Mouse (Mus musculus) forebrain, embryonic 15.5 days (tissue): ENCODE data around the gene Fndc5. TPM values are rescaled to one million over a fixed set of nuclear protein-coding genes. Genes with fewer than 3 reads are reported as not detected.

Experiments used
- ATAC-seq: fragments of 200-750 bp; cut with Nextera tagmentation; replicated peaks from 2 replicates; pipeline ENCODE4 v1.8.0; 2017; ENCODE audit warnings: mild to moderate bottlenecking, moderate TSS enrichment, moderate library complexity
- H3K27ac ChIP-seq: fragments of 300-500 bp; sonication (generic); replicated peaks from 2 replicates; pipeline ENCODE4 v1.5.1; 2015; ENCODE audit warnings: mild to moderate bottlenecking, inconsistent platforms
- H3K27me3 ChIP-seq: fragments of 300-500 bp; sonication (generic); 2 replicates; pipeline ENCODE4 v1.6.1; 2015; ENCODE audit warnings: inconsistent platforms
- H3K36me3 ChIP-seq: fragments of 300-500 bp; sonication (generic); 2 replicates; pipeline ENCODE4 v1.6.1; 2015; ENCODE audit warnings: mild to moderate bottlenecking, inconsistent platforms
- H3K4me1 ChIP-seq: fragments of 300-500 bp; sonication (generic); 2 replicates; pipeline ENCODE4 v1.6.1; 2015; ENCODE audit warnings: inconsistent platforms
- H3K4me2 ChIP-seq: fragments of 300-500 bp; sonication (generic); replicated peaks from 2 replicates; pipeline ENCODE4 v1.6.1; 2015; ENCODE audit warnings: mild to moderate bottlenecking, inconsistent platforms
- H3K4me3 ChIP-seq: fragments of 300-500 bp; sonication (generic); 2 replicates; pipeline ENCODE4 v1.5.1; 2015; ENCODE audit warnings: mild to moderate bottlenecking, inconsistent platforms
- H3K9ac ChIP-seq: fragments of 300-500 bp; sonication (generic); replicated peaks from 2 replicates; pipeline ENCODE4 v1.6.1; 2015; ENCODE audit warnings: mild to moderate bottlenecking, inconsistent platforms
- H3K9me3 ChIP-seq: fragments of 300-500 bp; sonication (generic); 2 replicates; pipeline ENCODE4 v1.6.1; 2016; ENCODE audit warnings: inconsistent platforms
- WGBS: fragments of 180-500 bp; shearing (Covaris S2); methylation state at CpG from one replicate; pipeline ENCODE4 v1.1.7; 2015; ENCODE audit warnings: mixed read lengths; 5-methylcytosine and 5-hydroxymethylcytosine counted together
- polyA plus RNA-seq: library from polyadenylated mRNA; unstranded; fragments of >200 nt; fragmentation: Nextera tagmentation; extraction: Ambion mirVana; gene quantifications from 2 replicates; pipeline ENCODE4 v1.2.1, GENCODE M21; 2015

Gene Fndc5
- polyA plus RNA-seq, 1 experiment from 2014 or later = 2.6 TPM

- ATAC-seq = no peak
- Histone ChIP-seq H3K4me2 (no peak overlapping the region), H3K27ac (peak overlapping the region; percentile 42), H3K4me3 (no peak overlapping the region), H3K4me1 (peaks cover 5% of the 10 kb centered on the region; the same call in 1 of the 2 replicates), H3K36me3 (peaks cover 6% of the 10 kb centered on the region; the same call in 1 of the 2 replicates), H3K27me3 (no peaks in the 10 kb centered on the region), H3K9ac (no peak overlapping the region), H3K9me3 (no peaks in the 10 kb centered on the region)
- 53% methylated on average over 3 of the region's 3 CpGs for WGBS
Observed at GRCm38 (mm10) chr4:129158549-129158948, 21.8 kb downstream of the Fndc5 start.

DNA sequence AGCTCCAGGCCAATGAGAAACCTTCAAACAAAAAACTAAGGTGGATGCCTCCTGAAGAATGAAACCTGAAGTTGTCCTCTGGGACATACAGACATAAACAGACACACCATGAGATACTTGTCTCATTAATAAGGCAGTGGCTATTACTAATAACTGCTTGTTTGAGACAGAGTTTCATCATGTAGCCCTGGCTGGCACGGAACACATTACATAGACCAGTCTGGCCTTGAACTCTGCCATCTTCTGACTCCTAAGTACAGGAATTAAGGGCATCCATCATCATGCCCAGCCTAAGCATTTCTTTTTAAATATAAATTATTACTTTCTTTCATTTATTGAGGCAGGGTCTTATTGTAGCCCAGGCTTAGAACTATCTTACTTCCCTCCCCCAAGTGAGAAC lies 24.3 kb downstream of the Fndc5 start:
- no peak overlapping the region for H3K27ac ChIP-seq

DNA sequence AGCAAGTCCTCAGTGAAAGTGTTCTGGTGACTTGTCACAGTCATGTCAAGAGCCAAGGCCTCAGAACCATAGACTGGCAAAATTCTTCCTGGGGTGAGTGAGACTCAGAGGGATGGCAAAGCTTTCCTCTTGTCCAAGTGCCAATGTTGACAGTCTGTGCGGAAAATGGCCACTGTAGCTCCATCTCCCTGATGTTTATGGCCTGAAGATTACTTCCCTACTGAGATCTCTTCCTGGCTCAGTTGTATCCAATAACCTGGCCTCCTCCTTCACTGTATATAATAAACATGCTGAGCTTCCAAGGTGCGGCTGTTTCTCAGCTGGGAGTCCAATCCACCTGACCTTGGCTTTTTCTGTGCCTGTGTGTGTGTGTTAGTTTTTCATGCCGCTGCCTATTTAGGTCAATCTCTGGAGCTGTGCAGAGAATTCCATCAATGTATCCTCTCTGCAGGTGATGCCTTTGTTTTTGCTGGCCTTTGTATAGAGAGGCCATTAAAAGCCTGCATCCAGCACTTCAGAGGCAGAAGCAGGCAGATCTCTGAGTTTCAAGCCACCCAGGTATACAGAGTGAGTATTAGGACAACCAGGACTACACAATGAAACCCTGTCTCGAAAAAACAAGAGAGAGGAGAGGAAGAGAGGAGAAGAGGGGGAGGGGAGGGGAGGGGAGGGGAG lies 24.9 kb downstream of the Fndc5 start:
- peaks cover 5% of the 10 kb centered on the region; the same call in 1 of the 2 replicates for H3K4me1 ChIP-seq
- WGBS = 86% methylated on average over 3 of the region's 4 CpGs
- ATAC-seq = no peak
- no peak overlapping the region for H3K9ac ChIP-seq
- H3K9me3 ChIP-seq = no peaks in the 10 kb centered on the region
- no peaks in the 10 kb centered on the region for H3K27me3 ChIP-seq
- no peak overlapping the region for H3K4me3 ChIP-seq
- H3K36me3 ChIP-seq = peaks cover 14% of the 10 kb centered on the region
- H3K27ac ChIP-seq = no peak overlapping the region
- H3K4me2 ChIP-seq = no peak overlapping the region

More for the DNA sequence above, 24.3 kb downstream of the Fndc5 start:
- Histone ChIP-seq H3K9me3 (no peaks in the 10 kb centered on the region), H3K4me2 (no peak overlapping the region), H3K27me3 (no peaks in the 10 kb centered on the region), H3K9ac (no peak overlapping the region), H3K4me3 (no peak overlapping the region), H3K4me1 (peaks cover 5% of the 10 kb centered on the region; the same call in 1 of the 2 replicates), H3K36me3 (peaks cover 14% of the 10 kb centered on the region)
- ATAC-seq = no peak
- WGBS = 97% methylated on average over 1 of the region's 1 CpGs

GRCm38 (mm10) chr4:129172529-129172928 lies 35.7 kb downstream of the Fndc5 start:
- Histone ChIP-seq H3K36me3 (peaks cover 33% of the 10 kb centered on the region), H3K9ac (no peak overlapping the region)
- WGBS = 69% methylated on average over 1 of the region's 1 CpGs

GRCm38 (mm10) chr4:129179560-129179959 lies 42.8 kb downstream of the Fndc5 start:
- Histone ChIP-seq H3K4me3 (no peak overlapping the region), H3K27ac (no peak overlapping the region), H3K27me3 (no peaks in the 10 kb centered on the region), H3K9me3 (no peaks in the 10 kb centered on the region), H3K4me1 (no peaks in the 10 kb centered on the region), H3K9ac (no peak overlapping the region), H3K4me2 (no peak overlapping the region), H3K36me3 (peaks cover 31% of the 10 kb centered on the region)
- no peak for ATAC-seq
- WGBS = 54% methylated on average over 1 of the region's 1 CpGs

More at GRCm38 (mm10) chr4:129172529-129172928, 35.7 kb downstream of the Fndc5 start:
- Histone ChIP-seq H3K4me1 (no peaks in the 10 kb centered on the region), H3K9me3 (no peaks in the 10 kb centered on the region), H3K4me3 (no peak overlapping the region), H3K27me3 (no peaks in the 10 kb centered on the region), H3K4me2 (no peak overlapping the region), H3K27ac (no peak overlapping the region)
- ATAC-seq = no peak

- Histone ChIP-seq H3K27ac (no peak overlapping the region), H3K4me1 (peaks cover 27% of the 10 kb centered on the region), H3K27me3 (no peaks in the 10 kb centered on the region), H3K36me3 (peaks cover under 1% of the 10 kb centered on the region; the same call in 1 of the 2 replicates), H3K4me2 (peak overlapping the region; percentile 77), H3K4me3 (peak overlapping the region; percentile 84), H3K9me3 (no peaks in the 10 kb centered on the region), H3K9ac (0 out of 2 replicates have a peak overlapping the region, but pooled peaks have one; percentile 65)
- 32% methylated on average over 5 of the region's 5 CpGs for WGBS
- no peak for ATAC-seq
Observed at GRCm38 (mm10) chr4:129188041-129188659, 51.4 kb downstream of the Fndc5 start.

DNA sequence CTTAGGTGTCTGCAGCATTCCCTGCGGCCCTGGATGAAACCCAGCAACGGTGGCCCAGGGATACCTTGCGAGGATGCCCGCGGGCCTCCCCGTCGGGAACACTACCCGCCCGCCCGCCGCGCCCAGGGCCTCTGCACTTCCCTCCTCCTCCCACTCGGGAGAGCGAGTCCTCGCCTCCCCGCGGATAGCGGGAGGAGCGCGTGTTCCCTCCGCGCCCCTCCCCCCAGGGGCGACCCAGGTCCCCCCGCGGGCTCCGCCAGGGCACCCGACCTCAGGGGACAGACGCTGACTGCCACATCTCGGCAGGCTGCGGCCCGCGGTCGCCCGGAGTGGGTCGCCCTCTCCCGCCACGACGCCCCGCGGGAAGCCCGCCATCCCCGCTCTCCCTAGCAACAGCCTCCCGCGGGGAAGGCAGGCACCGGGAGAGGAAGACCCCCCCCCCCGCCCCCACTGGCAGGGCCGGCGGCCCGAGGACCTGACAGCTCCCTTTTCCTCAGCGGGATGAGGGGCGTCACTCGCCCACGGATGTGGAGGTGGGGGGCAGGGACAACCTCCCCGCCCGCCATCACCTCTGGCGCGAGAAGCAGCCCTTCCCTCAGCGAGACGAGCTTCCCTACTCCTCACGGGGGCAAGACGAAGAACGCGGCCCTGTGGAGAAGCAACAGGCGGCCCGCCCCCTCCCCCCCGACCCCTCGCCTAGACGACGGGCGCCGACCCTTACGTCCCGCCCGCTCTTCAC lies 52.2 kb downstream of the Fndc5 start:
- ATAC-seq = peak; percentile 77
- H3K27ac ChIP-seq = peak overlapping the region; percentile 89
- peaks cover 5% of the 10 kb centered on the region; the same call in 1 of the 2 replicates for H3K36me3 ChIP-seq
- under 1% methylated on average over 61 of the region's 74 CpGs for WGBS
- H3K27me3 ChIP-seq = no peaks in the 10 kb centered on the region
- peaks cover 27% of the 10 kb centered on the region for H3K4me1 ChIP-seq
- H3K4me3 ChIP-seq = peak overlapping the region; percentile 84
- peak overlapping the region; percentile 65 for H3K9ac ChIP-seq
- H3K9me3 ChIP-seq = no peaks in the 10 kb centered on the region
- peak overlapping the region; percentile 77 for H3K4me2 ChIP-seq

GRCm38 (mm10) chr4:129189542-129190519 lies 53.0 kb downstream of the Fndc5 start, which contains the start of the genes S100pbp and Yars:
Gene S100pbp, minus strand, starts transcription at chr4:129189727.
Gene Yars, plus strand, starts transcription at chr4:129189760.
- Histone ChIP-seq H3K27ac (peak within 1 kb of the TSS; percentile 89), H3K4me3 (peak within 1 kb of the TSS; percentile 84), H3K9me3 (no peaks in the 10 kb centered on the region), H3K4me2 (peak within 1 kb of the TSS; percentile 78), H3K36me3 (peaks cover 7% of the 10 kb centered on the region; the same call in 1 of the 2 replicates), H3K27me3 (no peaks in the 10 kb centered on the region), H3K4me1 (peaks cover 27% of the 10 kb centered on the region), H3K9ac (peak within 1 kb of the TSS; percentile 76)
- peak; percentile 89 for ATAC-seq
- under 1% methylated on average over 58 of the region's 58 CpGs for WGBS

GRCm38 (mm10) chr4:129190538-129190937 lies 53.7 kb downstream of the Fndc5 start:
- peak overlapping the region; percentile 89; the same call in 1 of the 2 replicates for H3K27ac ChIP-seq
- H3K4me1 ChIP-seq = peaks cover 27% of the 10 kb centered on the region
- H3K9ac ChIP-seq = peak overlapping the region; percentile 76
- H3K27me3 ChIP-seq = no peaks in the 10 kb centered on the region
- H3K4me2 ChIP-seq = peak overlapping the region; percentile 78
- H3K4me3 ChIP-seq = peak overlapping the region; percentile 84
- no peak for ATAC-seq
- H3K9me3 ChIP-seq = no peaks in the 10 kb centered on the region
- 3% methylated on average over 12 of the region's 12 CpGs for WGBS
- H3K36me3 ChIP-seq = peaks cover 7% of the 10 kb centered on the region; the same call in 1 of the 2 replicates

GRCm38 (mm10) chr4:129191691-129192090 lies 54.9 kb downstream of the Fndc5 start:
- peaks cover 14% of the 10 kb centered on the region; the same call in 1 of the 2 replicates for H3K36me3 ChIP-seq
- no peak overlapping the region for H3K4me2 ChIP-seq
- no peaks in the 10 kb centered on the region for H3K27me3 ChIP-seq
- no peaks in the 10 kb centered on the region for H3K9me3 ChIP-seq
- no peak overlapping the region for H3K4me3 ChIP-seq
- H3K27ac ChIP-seq = no peak overlapping the region
- peaks cover 27% of the 10 kb centered on the region for H3K4me1 ChIP-seq
- ATAC-seq = no peak
- WGBS = 78% methylated on average over 5 of the region's 5 CpGs
- peak overlapping the region; percentile 76; the same call in 1 of the 2 replicates for H3K9ac ChIP-seq
